Mouse (Mus musculus) right cerebral cortex, adult 18-20 months (tissue): ENCODE data around the gene Ip6k1.

ENCODE experiments used
- DNase-seq: peaks from one replicate; pipeline ENCODE4 v3.0.0; 2022; ENCODE audit warnings: mixed read lengths

The Ip6k1 gene

DNA sequence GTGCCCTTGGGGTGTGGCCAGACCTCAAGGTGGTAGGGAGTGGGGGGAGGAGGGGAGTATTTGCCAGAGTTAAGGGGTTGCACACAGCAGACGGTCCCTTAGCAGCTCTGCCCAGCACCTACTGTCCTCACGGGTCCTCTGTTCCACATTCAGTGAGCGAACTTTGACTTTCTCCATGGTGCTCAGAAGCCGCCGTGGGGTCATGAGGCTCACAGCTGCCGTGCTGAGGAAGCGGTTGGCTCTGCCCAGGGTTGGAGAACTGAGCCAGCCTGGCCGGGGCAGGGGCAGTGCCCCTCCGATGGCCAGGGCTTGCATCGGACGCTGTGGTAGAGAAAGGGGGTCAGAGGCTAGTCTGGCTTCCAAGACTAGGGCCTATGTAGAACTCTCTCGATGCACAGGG lies 61.1 kb downstream of the Ip6k1 start:
- DNase-seq, result no peak

DNA sequence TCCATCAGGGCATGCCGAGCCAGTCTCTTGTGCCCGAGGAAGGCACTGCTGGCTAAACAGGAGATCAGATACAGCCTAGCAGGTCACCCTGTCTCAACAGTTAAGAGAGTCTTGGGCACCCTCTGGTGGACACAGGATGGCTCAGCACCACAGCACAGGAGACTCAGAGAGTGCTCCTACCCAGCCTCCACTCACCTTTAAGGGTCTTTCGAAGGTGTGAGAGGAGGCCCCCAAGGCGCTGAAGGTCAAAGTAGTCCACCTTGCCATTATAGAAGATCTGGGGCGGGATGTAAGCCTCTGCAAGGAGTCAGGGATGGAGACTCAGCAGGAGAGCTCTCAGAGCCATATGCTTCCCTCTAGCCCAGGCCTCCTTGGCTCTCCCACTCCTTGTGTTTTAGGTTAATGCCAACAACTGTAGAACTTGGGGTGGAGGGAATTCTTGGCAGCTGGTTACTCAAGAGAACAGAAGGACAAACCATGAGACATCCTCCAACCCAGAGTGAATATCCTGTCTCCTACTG lies 63.2 kb downstream of the Ip6k1 start:
- DNase-seq, result peak; percentile 70

DNA sequence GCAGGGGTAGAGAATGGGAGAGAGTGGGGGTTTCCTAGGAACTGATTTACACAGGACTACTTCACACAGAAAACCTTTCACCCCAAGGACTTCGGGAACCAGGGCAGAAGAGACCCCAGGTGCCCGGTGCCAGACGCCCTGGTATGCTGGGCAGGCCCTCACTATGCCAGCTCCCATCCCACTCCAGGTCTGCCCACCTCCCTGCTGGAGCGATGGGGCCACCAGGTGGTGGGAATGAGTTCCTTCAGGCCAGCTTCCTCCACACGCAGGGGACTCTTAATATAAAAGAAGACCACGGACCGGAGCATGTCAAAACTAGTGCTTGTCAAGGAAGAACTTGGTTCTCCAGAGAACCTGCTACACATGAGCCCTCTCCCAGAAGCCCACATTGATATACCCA lies 64.9 kb downstream of the Ip6k1 start:
- DNase-seq, result no peak

DNA sequence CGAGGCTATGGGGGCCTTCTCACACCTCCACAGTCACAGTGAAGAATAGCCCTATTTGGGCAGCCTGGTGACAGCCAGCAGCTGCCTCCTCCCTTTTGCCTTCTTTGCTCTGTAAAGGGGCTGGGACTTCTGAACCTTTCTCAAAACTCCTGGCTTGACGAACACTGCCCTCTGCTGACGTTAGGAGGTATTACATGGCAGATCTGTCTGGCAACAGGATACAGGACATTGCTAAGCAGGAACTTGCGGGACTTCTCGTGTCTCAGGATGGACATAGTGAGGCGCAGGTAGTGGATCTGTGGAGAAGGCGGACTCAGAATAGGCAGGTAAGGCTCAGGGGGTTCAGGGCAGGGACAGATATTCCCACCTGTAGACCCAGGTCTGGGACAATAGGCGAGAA lies 65.6 kb downstream of the Ip6k1 start:
- DNase-seq, result peak; percentile 77

DNA sequence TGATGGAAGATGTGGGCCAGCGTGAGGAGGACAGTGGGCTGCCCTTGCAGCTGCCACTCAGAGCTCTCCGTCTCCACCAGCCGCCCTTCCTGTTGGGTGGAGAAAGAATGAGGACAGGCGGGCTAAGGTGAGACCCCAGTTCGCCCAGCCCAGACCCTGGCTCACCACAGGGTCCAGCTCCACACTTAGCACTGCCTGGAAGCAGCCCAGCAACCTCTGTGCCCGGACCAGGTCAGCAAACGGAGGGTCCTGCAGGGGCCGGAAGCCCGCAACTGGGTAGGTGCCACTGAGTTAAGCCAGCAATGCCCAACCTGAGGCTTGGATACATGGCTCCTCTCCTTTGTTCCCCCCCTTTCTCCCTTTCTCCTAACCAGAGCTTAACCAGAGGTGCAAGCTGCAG lies 66.7 kb downstream of the Ip6k1 start:
- DNase-seq, result no peak

DNA sequence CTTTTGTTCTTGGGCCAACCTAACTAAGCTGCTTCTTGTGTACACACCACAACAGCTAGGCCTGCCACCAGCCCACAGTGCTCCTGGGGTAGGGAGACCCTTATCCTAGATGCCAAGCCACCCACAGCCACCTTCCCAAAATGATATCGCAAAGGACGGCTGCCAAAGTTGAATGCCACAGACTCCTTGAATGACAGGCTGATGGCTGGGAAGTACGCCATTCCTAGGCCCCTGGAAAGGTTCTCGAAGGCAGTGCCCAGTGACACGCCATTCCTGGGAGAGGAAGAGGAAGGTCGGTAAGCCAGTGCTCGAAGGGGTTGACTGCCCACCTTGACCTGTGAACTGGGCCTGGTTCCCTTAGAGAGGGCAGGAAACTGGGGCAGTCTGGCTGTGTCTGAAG lies 67.2 kb downstream of the Ip6k1 start:
- no peak for DNase-seq

DNA sequence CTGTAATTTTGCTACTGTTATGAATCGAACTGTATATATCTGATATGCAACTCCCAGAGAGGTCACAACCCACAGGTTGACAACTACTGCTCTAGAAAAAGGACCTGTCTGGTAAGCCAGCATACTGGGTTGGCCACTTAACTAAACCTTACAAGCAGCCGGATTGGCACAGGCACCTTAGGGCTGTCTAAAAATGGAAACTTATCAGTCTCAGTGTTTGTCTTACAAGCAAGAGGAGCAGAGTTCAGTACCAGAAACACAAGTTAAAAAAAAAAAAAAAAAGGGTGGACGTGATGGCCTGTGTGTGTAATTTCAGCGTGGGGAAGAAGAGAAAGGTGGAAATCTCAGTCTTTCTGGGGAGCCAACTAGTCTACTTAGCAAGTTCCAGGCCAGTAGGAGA lies 69.5 kb downstream of the Ip6k1 start:
- no peak for DNase-seq

DNA sequence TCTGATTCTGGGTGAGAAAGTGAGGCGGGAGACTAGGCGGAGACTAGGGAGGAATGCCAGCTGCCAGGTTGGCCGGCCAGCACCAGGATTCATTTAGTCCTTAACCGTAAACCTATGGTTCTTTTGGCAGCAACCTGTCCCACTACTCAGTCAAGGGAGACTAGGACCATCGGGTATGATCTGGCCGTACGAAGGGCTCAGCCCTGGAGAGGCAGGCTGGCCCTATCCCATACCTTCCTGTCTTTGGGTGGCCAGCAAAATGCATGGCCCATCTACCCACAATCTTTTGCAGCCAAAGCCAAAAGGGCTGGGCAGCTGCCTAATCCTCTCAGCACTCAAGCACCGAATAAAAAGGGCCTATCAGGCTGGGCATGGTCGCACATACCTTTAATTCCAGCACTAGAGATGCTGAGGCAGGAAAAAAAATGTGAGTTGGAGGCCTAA lies 70.2 kb downstream of the Ip6k1 start:
- DNase-seq, result no peak

DNA sequence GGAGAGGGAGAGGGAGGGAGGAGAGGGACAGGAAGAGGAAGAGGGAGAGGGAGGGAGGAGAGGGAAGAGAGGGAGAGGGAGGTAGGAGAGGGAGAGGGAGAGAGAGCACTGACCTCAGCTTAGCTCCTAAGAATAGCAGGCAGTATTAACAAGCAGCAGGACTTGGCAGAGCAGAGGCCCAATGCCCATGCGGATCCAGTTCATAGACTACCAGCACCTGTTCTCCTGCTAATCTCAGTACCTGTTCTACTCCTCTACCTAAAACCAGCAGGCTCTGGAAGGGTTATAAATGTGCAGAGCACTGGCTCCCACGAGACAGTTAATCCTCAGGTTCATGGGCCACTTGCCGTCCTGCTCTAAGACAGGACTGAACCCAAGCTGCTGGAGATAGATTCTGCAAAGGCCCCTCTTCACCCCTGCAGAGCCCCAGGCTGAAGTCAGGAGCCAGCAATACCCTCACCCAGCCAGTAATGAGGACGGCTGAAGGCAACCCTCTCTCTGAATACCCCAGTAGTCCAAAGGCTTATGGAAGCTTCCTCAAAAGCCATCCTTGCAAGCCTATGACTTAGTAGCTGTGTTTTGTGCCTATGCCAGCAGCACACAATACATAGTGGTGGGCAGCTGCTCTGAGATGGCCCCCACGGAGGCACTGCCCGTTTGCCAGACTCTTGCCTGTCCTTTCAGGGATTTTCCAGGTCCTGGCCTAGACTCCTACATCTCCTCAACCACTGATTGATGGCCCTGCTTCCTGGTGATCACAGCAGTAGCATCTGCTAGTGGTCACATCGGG lies 71.0 kb downstream of the Ip6k1 start:
- DNase-seq, result no peak

DNA sequence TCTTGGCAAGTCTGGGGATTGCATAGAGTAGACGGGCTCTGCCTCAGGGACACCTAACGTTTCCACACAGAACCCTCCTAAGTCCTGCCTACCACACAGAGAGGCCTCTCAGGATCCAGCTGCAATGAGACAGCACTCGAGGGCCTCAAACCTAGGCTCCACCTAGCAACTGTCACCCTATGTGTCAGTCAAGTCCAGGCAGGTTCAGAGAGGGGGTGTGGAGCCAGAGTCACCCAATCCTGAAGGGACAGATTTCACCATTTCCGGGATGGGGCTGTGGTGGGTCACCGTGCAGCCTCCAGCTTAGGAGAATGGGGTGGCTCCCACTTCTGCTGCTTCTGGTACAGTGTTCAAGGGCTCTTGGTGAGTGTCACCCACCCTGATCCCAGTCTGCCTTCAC lies 77.9 kb downstream of the Ip6k1 start, which contains the start of gene Mst1:
TSS of gene Mst1 (plus strand) at position 269 of the 400 bp plus-strand sequence.
- DNase-seq, result no peak

DNA sequence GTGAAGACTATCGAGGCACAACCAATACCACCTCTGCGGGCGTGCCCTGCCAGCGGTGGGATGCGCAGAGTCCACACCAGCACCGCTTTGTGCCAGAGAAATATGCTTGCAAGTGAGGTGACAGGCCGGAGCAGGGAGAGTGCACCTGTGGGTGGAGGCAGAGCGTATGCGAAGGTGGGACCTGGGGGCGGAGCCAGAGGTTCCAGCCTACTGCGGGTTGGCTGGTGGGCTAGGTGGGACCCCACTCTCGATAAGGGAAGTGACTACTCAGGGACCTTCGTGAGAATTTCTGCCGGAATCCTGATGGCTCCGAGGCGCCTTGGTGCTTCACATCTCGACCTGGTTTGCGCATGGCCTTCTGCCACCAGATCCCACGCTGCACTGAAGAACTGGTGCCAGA lies 80.2 kb downstream of the Ip6k1 start:
- DNase-seq, result no peak

DNA sequence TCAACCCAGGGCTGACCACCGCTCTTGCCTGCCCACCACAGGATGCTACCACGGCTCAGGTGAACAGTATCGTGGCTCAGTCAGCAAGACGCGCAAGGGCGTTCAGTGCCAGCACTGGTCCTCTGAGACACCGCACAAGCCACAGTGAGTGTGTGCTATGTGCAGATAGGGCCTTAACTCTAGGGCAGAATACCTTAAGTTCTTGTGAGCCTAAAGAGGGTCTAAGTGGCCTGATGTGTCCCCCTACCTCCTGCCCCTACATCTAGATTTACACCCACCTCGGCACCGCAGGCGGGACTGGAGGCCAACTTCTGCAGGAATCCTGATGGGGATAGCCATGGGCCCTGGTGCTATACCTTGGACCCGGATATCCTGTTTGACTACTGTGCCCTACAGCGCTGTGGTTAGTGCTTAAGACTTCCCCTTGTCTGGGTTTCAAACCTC lies 80.7 kb downstream of the Ip6k1 start, which contains the start of gene Rnf123:
TSS of gene Rnf123 (minus strand) at position 359 of the 444 bp plus-strand sequence.
- no peak for DNase-seq

DNA sequence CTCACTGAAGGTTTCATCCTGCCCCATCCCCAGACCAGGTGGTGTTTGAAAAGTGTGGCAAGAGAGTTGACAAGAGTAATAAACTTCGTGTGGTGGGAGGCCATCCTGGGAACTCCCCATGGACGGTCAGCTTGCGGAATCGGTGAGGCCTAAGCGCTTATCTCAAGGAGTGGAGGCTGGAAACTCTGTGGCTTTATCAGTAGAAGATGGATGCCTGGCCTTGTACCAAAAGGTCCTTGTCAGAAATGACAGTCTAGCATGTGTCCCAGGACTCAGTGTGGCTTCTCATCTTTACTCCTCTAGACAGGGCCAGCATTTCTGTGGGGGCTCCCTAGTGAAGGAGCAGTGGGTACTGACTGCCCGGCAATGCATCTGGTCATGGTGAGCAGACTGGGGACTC lies 81.3 kb downstream of the Ip6k1 start:
- DNase-seq, result no peak

DNA sequence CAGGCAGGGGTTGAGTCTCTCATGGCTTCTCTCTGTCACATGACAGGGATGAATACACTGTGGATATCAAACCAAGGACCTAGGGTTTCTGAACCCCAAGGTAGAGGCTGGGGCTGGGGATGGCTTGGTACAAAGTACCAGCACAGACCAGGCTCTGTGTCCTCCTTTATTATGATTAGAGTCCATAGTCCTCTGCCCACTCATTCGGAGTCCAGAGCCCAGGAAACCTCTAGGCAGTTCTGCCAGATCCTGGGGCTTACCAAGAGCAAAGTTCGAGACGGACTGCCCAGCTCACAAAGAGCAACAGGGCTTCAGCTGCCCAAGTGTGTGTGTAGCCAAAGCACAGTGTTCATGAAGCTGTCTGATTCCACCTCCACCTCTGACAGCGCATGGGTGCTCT lies 83.0 kb downstream of the Ip6k1 start:
- no peak for DNase-seq

DNA sequence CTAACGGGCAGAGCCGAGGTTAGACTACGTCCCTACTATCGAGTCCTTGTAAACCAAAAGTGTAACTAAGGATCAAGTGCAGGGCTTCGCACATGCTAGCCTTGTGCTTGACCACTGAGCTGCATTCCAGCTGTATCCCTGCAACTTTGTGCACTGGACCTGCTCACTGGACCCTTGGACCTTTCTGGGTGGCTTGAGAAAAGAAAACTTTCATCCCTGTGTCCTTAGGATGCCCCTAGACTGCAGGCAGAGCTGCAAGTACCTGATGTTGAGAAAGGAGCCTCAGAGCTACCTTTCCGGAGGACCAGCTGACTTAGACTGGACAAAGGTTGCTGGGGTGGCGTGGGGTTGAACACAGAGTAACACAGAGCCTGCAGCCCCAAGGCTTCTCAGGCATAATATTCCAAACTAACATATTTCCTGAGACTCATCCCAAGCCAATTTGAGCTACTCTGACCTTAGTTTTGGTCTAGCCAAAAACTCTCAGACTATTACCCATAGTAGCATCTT lies 88.4 kb downstream of the Ip6k1 start:
- DNase-seq, result no peak

DNA sequence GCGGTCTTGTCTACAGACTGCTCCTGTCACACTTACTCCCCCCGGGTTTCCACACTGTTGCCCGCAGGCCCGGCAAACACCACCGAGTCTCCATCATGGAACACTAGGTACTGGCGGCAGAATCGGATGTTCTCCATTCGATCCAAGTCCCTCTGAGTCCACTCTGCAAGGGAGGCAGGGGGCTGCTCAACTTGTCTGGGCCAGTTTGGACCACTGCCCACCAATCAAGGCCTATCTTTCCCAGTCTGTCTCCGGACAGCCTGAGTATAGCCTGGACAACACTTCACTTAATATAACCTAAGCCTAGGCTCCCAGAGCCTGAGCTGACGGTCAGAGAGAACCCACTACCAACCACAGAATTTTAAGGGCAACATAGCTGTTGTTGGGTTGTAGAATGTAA lies 91.3 kb downstream of the Ip6k1 start:
- DNase-seq, result no peak

DNA sequence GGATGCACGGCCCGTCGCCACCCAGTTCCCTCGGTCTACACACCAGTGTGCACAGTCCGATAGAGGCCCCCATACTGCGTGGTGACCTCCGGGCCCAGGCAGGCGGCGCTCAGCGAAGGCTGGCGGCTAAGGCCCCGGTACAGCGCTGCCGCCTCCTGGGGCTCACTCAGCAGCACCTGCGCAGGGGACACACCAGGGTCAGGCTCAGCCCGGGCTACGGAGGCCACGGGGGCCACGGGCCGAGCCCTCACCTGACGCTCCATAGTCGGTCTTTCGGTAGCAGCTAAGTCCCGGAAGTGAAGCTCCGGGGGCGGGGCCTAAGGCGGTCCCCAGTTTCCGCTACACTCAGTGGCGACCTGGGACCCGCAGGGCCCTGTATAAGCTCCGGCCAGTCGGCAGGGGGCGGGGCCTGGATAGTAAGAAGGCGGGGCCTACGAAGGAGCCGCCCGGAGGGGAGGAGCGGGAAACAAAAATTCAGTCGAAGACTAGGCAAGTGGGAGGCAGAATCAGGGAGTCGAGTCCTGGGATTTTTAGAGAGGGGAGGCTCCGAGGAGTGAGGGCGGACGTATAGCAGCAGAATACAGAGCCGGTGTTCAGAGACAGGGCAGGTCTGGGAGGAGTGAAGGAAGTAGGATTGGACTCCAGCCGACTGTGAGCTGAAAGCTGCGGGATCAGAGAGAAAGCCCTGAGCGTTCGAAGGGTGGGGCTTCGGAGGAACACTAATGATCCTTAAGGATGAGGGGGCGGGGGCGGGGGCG lies 92.1 kb downstream of the Ip6k1 start, which contains the start of gene Apeh:
TSS of gene Apeh (minus strand) at position 423 of the 758 bp plus-strand sequence.
- peak; percentile 86 for DNase-seq

DNA sequence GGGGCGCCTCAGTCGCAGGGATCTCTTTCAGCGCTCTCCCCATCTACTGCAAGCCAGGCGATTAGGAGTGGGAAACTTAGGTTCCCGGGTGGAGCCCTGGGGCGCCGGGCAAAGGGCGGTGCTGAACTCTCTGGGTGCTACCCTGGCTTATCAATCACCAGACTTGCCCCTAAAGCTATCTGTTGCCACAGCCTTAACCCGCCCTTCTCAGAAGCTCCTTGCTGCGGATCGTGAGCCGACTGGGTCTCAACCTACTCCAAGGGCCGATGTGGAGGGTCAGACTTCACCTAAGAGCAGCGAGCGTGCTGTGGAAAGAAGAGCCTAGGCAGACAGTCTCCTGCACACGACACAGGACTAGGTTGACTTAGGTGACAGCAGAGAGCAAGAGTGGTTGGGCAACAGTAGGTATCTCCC lies 92.7 kb downstream of the Ip6k1 start:
- DNase-seq, result no peak

DNA sequence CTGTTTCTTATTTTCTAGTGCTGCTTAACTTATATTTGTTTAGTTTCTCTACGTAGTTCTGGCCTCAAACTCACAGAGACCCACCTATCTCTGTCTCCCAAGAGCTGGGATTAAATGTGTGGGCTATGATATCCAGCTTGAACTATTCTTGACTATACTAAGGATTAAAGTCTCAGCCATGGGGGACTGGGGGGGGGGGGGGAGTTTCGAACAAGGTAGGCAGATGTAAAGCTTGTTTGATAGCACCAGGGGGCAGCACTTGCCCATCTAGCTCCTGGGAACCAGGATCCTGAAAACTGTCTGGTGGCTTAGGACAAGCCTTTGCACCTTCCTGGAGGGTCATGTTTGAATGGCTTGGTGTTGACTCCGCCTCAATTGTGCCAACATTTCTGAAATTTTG lies 93.2 kb downstream of the Ip6k1 start:
- DNase-seq, result peak; percentile 59

DNA sequence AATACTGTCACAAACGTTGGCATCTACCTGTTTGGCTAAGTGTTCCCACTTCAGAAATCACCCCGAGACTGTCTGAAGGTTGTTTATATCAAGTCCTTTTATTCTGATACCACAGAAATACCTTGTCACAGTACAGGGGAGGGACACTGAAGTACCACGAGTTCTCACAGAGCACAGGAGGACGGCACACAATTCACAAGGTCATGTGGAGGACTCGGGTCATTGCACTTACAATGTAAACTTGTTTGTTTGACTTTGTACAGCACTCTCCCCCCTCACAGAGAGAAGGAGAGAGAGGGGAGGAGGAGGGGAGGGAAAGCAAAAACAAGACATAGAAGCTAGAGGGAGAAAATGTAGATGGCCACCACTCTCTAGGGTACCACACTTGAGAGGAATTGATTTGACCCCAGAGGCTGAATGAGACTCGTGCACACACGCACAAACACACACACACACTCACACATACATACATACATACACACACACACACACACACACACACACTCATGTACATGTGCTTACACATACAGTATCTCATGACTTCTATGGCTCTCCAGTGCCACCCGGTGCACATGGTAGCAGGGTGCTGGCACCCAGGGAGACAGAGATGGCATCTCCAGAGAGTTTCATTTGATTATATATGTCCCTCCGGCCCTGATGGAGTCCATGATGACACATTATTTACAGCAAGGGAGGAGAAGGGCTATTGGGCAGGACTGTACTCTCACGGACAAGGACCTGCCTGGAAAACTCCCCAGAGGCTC lies 93.8 kb downstream of the Ip6k1 start:
- DNase-seq, result no peak
